In genomic region chr6:83412362-83412853, GRCm38 (mm10) we compare ENCODE assay signal across 8 mouse cellular contexts. TPM values are rescaled to one million over a fixed set of nuclear protein-coding genes. Genes with fewer than 3 reads are reported as not detected.
DNase-seq lines count a peak whose midpoint lies in the region; ATAC-seq lines count a peak whose summit lies in the region.

No protein-coding gene starts in this region.

- peak; percentile 50 to 57 for DNase-seq in heart, adult 18-20 months
- DNase-seq in heart, postnatal 36 days = no peak
- DNase-seq in adipocyte (ENCODE audit: low spot score) = peak; percentile 22
- DNase-seq in gastrocnemius, postnatal 14 days = peak; percentile 55
- DNase-seq in urinary bladder, postnatal 36 days (ENCODE audit: low spot score in 2 of 2) = no peak

- H3K27me3 ChIP-seq in liver, embryonic 15.5 days = no peaks in the 10 kb centered on the region

- H3K4me1 ChIP-seq in liver, embryonic 15.5 days (replicated peaks) = peaks cover 77% of the 10 kb centered on the region

- intact Hi-C loops in heart, postnatal 36 days (cut with DNase I) = loop anchor here (5.0 kb wide), 1 partner anchor 45 kb away; the partner anchor contains the start of gene Tet3
- intact Hi-C loops in gastrocnemius, postnatal 14 days (cut with DNase I; ENCODE audit: low total_unique reads) = no loop called here

- peaks cover 16% of the 10 kb centered on the region; the same call in 1 of the 2 replicates for H3K36me3 ChIP-seq in liver, embryonic 15.5 days (replicated peaks)

- H3K27ac ChIP-seq in liver, embryonic 15.5 days (replicated peaks) = peak overlapping the region; percentile 45

- H3K9me3 ChIP-seq in liver, embryonic 15.5 days (replicated peaks) = no peaks in the 10 kb centered on the region

- H3K9ac ChIP-seq in liver, embryonic 15.5 days = no peak overlapping the region

- no peak for ATAC-seq in liver, embryonic 15.5 days (ENCODE audit: insufficient read depth)
- ATAC-seq in activated CD4-positive, CD25-positive, alpha-beta regulatory T cell, adult 4 months = no peak
- ATAC-seq in megakaryocyte-erythroid progenitor cell, adult 5-6 weeks (replicated peaks; ENCODE audit: low FRiP score, low TSS enrichment, poor library complexity, severe bottlenecking) = no peak

- H3K4me2 ChIP-seq in liver, embryonic 15.5 days = no peak overlapping the region

- 81% methylated on average over 10 of the region's 10 CpGs for WGBS in liver, embryonic 15.5 days (ENCODE audit: insufficient replicate concordance)

- no peak overlapping the region for H3K4me3 ChIP-seq in liver, embryonic 15.5 days (replicated peaks)

RNA-seq across cellular contexts. Expression of gene Tet3, which starts 46.5 kb away (rescaled TPM):
- 10 to 100 TPM; 11.5 to 12.7 TPM for total RNA-seq in heart, adult 18-20 months (2021)
- 10 to 100 TPM; 27.2 to 27.6 TPM for total RNA-seq in heart, postnatal 36 days (2021)
- total RNA-seq in gastrocnemius, postnatal 14 days (2021) = 10 to 100 TPM; 30.4 to 36.7 TPM
- 10.8 and 11.4 TPM in 2 replicates for polyA plus RNA-seq in liver, embryonic 15.5 days (2015; fragmentation: Nextera tagmentation; extraction: Ambion mirVana)
- 10 to 100 TPM; 17.2 to 23.9 TPM for polyA plus RNA-seq in activated CD4-positive, CD25-positive, alpha-beta regulatory T cell, adult 4 months (2017; shearing (Covaris generic))
- 46.9 and 55.9 TPM in 2 replicates for total RNA-seq in megakaryocyte-erythroid progenitor cell, adult 5-6 weeks (2014; fragmentation: Nextera tagmentation)
- total RNA-seq in megakaryocyte-erythroid progenitor cell, adult 5-6 weeks (2017) = 12.6 and 13.5 TPM in 2 replicates

Comparison
In these comparisons a context has a peak if more than half of its experiments do, and no peak if none do; other contexts are left out.
1. DNase-seq: peak in heart, adult 18-20 months (2 of 2), adipocyte (single experiment) and gastrocnemius, postnatal 14 days (single experiment); none in heart, postnatal 36 days (0 of 2) and urinary bladder, postnatal 36 days (0 of 2).